ENCODE assay signal across 8 mouse cellular contexts in genomic region chr2:91264711-91265681, GRCm38 (mm10). TPM values are rescaled to one million over a fixed set of nuclear protein-coding genes. Genes with fewer than 3 reads are reported as not detected.
DNase-seq lines count a peak whose midpoint lies in the region; ATAC-seq and TF ChIP-seq lines count a peak whose summit lies in the region.

TSS of gene Arfgap2 (plus strand) at chr2:91264974.

- DNase-seq in heart, postnatal 10 days, result peak; percentile 99
- peak; percentile 90 for DNase-seq in large intestine, adult 2 months (ENCODE audit: low read depth, low spot score)
- peak; percentile 98 for DNase-seq in liver, postnatal 0 days
- DNase-seq in testis, postnatal 10 days (ENCODE audit: low spot score), result peak; percentile 94

- TF ChIP-seq POLR2A in ES-Bruce4 (IDR thresholded peaks at IDR 0.05; ENCODE audit: insufficient read depth, low read length), result peak; percentile 75

- H3K4me3 ChIP-seq in ES-Bruce4 (ENCODE audit: low read depth, low read length), result peak within 1 kb of the TSS; percentile 91
- H3K4me3 ChIP-seq in forebrain, embryonic 13.5 days, result peak within 1 kb of the TSS; percentile 88
- peak within 1 kb of the TSS; percentile 66 for H3K4me3 ChIP-seq in liver, postnatal 0 days (ENCODE audit: low read depth, low read length)
- peak within 1 kb of the TSS; percentile 78 for H3K4me3 ChIP-seq in neural tube, embryonic 14.5 days (ENCODE audit: low read depth, low read length)

- WGBS in forebrain, embryonic 13.5 days, result under 1% methylated on average over 72 of the region's 72 CpGs
- under 1% methylated on average over 72 of the region's 72 CpGs for WGBS in large intestine, adult 2 months
- 2% methylated on average over 68 of the region's 72 CpGs for WGBS in liver, postnatal 0 days (ENCODE audit: insufficient replicate concordance)
- WGBS in neural tube, embryonic 14.5 days, result 1% methylated on average over 72 of the region's 72 CpGs

- peak within 1 kb of the TSS; percentile 81 for H3K9ac ChIP-seq in ES-Bruce4 (ENCODE audit: low read depth, poor library complexity, severe bottlenecking)
- H3K9ac ChIP-seq in forebrain, embryonic 13.5 days, result peak within 1 kb of the TSS; percentile 91
- peak within 1 kb of the TSS; percentile 81 for H3K9ac ChIP-seq in liver, postnatal 0 days (replicated peaks)
- H3K9ac ChIP-seq in neural tube, embryonic 14.5 days (replicated peaks; ENCODE audit: low read depth, low read length), result peak within 1 kb of the TSS; percentile 90

- peak within 1 kb of the TSS; percentile 29; the same call in 1 of the 2 replicates for H3K27ac ChIP-seq in ES-Bruce4 (ENCODE audit: insufficient read depth, low read length)
- H3K27ac ChIP-seq in forebrain, embryonic 13.5 days, result peak within 1 kb of the TSS; percentile 77
- H3K27ac ChIP-seq in liver, postnatal 0 days (ENCODE audit: low read depth), result peak within 1 kb of the TSS; percentile 94
- peak within 1 kb of the TSS; percentile 89 for H3K27ac ChIP-seq in neural tube, embryonic 14.5 days (ENCODE audit: low read depth, low read length)

- intact Hi-C loops in heart, postnatal 10 days (cut with DNase I), result no loop called here

- H3K36me3 ChIP-seq in ES-Bruce4 (ENCODE audit: control insufficient read depth, insufficient read depth, low read length, poor library complexity, severe bottlenecking), result peaks cover 25% of the 10 kb centered on the region
- peaks cover 59% of the 10 kb centered on the region for H3K36me3 ChIP-seq in forebrain, embryonic 13.5 days (ENCODE audit: poor library complexity, severe bottlenecking)
- H3K36me3 ChIP-seq in liver, postnatal 0 days (replicated peaks; ENCODE audit: insufficient read depth, low read length), result peaks cover 41% of the 10 kb centered on the region
- peaks cover 30% of the 10 kb centered on the region for H3K36me3 ChIP-seq in neural tube, embryonic 14.5 days (ENCODE audit: control insufficient read depth, insufficient read depth, low read length)

- no peaks in the 10 kb centered on the region for H3K27me3 ChIP-seq in ES-Bruce4 (ENCODE audit: control insufficient read depth, insufficient read depth, low read length, poor library complexity, severe bottlenecking)
- no peaks in the 10 kb centered on the region for H3K27me3 ChIP-seq in forebrain, embryonic 13.5 days
- no peaks in the 10 kb centered on the region for H3K27me3 ChIP-seq in liver, postnatal 0 days (ENCODE audit: insufficient read depth, low read length)
- no peaks in the 10 kb centered on the region for H3K27me3 ChIP-seq in neural tube, embryonic 14.5 days (ENCODE audit: control insufficient read depth, insufficient read depth, low read length)

- no peaks in the 10 kb centered on the region for H3K4me1 ChIP-seq in ES-Bruce4 (ENCODE audit: control insufficient read depth, insufficient read depth, low read length)
- peaks cover 20% of the 10 kb centered on the region for H3K4me1 ChIP-seq in forebrain, embryonic 13.5 days
- H3K4me1 ChIP-seq in liver, postnatal 0 days (ENCODE audit: insufficient read depth), result peaks cover 34% of the 10 kb centered on the region
- H3K4me1 ChIP-seq in neural tube, embryonic 14.5 days (ENCODE audit: control insufficient read depth, insufficient read depth, low read length), result peaks cover 4% of the 10 kb centered on the region; the same call in 1 of the 2 replicates

- ATAC-seq in cerebellum, adult (ENCODE audit: insufficient number of reproducible peaks, low FRiP score, low TSS enrichment), result peak; percentile 93
- ATAC-seq in forebrain, embryonic 13.5 days, result peak; percentile 99
- peak; percentile 95 for ATAC-seq in liver, postnatal 0 days
- peak; percentile 99 for ATAC-seq in neural tube, embryonic 14.5 days (ENCODE audit: low read depth)

- TF ChIP-seq EP300 in ES-Bruce4 (IDR thresholded peaks at IDR 0.05; ENCODE audit: insufficient read depth, low read depth, low read length), result no peak
- TF ChIP-seq EP300 in liver, postnatal 0 days (IDR thresholded peaks at IDR 0.05; ENCODE audit: low read depth), result peak; percentile 65; the same call in 1 of the 2 replicates

- no peak for TF ChIP-seq CTCF in ES-Bruce4 (IDR thresholded peaks at IDR 0.05; ENCODE audit: low read depth, low read length)
- TF ChIP-seq CTCF in liver, postnatal 0 days (IDR thresholded peaks at IDR 0.05; ENCODE audit: low read depth), result no peak

- H3K9me3 ChIP-seq in ES-Bruce4 (replicated peaks; ENCODE audit: control insufficient read depth, insufficient read depth, low read length, poor library complexity, severe bottlenecking), result no peaks in the 10 kb centered on the region
- H3K9me3 ChIP-seq in forebrain, embryonic 13.5 days (replicated peaks), result no peaks in the 10 kb centered on the region
- H3K9me3 ChIP-seq in liver, postnatal 0 days (ENCODE audit: low read length), result no peaks in the 10 kb centered on the region
- H3K9me3 ChIP-seq in neural tube, embryonic 14.5 days (ENCODE audit: control insufficient read depth, low read length), result no peaks in the 10 kb centered on the region

- peak within 1 kb of the TSS; percentile 87 for H3K4me2 ChIP-seq in forebrain, embryonic 13.5 days
- H3K4me2 ChIP-seq in liver, postnatal 0 days (ENCODE audit: low read depth, low read length), result peak within 1 kb of the TSS; percentile 91
- H3K4me2 ChIP-seq in neural tube, embryonic 14.5 days (ENCODE audit: low read depth, low read length), result peak within 1 kb of the TSS; percentile 62

RNA-seq across cellular contexts. Expression of gene Arfgap2, which starts in this region (rescaled TPM):
- polyA plus RNA-seq in ES-Bruce4 (2011; ENCODE audit: insufficient read depth, insufficient read length, low read depth, missing spikeins), result 35.3 and 40.9 TPM in 2 replicates
- 78.4 and 84.3 TPM in 2 replicates for polyA plus RNA-seq in forebrain, embryonic 13.5 days (2015; fragmentation: Nextera tagmentation; extraction: Ambion mirVana)
- total RNA-seq in heart, postnatal 10 days (2021), result 10 to 100 TPM; 64.2 to 64.5 TPM
- 32.7 and 34.7 TPM in 2 replicates for polyA plus RNA-seq in large intestine, adult 2 months (2012; rRNA removed)
- polyA plus RNA-seq in liver, postnatal 0 days (2015; fragmentation: Nextera tagmentation; extraction: Ambion mirVana), result 64.2 and 65.1 TPM in 2 replicates
- 52.9 and 68.8 TPM in 2 replicates for polyA plus RNA-seq in neural tube, embryonic 14.5 days (2014; fragmentation: Nextera tagmentation; extraction: Ambion mirVana)

Comparison
In these comparisons a context has a peak if more than half of its experiments do, and no peak if none do; other contexts are left out.
1. Peak in every context shown above with its lines: DNase-seq, ATAC-seq, H3K4me3 ChIP-seq and H3K27ac ChIP-seq.
2. H3K27ac ChIP-seq: peak in every context shown above with its lines; median percentile 94 in liver, postnatal 0 days; 89 in neural tube, embryonic 14.5 days; 77 in forebrain, embryonic 13.5 days; 29 in ES-Bruce4.